ENCODE assay signal across 7 mouse cellular contexts in the genomic region with DNA sequence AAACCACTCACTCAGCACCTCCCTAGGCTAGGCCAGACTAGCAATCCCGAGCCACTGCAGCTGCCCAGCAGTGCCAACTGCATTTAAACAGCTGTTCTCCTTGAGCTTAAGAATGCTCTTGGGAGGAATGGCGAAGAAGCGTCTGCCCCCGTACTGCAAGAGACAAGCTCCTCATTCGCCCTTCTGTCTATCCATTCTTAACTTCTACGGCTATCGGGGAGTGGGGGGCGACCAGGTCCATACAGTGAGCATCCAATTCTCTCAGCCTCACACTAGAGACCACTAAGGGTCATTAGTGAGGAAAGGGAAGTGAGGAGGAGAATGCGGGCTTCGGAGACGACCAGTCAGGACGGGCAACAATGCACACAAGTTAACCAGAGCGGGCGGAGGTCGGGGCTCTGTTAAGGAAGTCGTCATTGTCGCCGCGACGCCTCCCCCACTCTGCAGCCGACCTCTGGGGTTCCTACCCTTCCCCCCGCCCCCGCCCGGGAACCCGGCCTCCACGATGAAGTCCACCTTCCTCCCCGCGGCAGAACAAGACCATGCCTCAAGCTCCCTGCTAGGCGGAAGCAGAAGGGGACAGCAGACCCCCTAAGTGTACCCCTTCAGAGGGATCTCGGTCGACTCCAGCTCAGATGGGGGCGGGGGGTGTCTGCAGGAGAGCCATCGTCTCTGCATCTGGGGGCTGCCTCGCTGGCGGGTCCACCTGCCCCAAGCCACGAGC. TPM values are rescaled to one million over a fixed set of nuclear protein-coding genes. Genes with fewer than 3 reads are reported as not detected.
A peak's percentile ranks its signal among the peaks of the same experiment; 100 is the strongest.
DNase-seq lines count a peak whose midpoint lies in the region; ATAC-seq and TF ChIP-seq lines count a peak whose summit lies in the region.

A gene (plus strand): TSS at position 484 of the 724 bp plus-strand sequence.

- CTCF ChIA-PET in Patski (lab: Charles Lee), result interaction anchor here (1.9 kb wide), 1 partner anchor 10 kb away, joined by 5 read pairs; no protein-coding TSS in a partner anchor

- H3K9ac ChIP-seq in hindbrain, postnatal 0 days (replicated peaks; ENCODE audit: low read length), result peak within 1 kb of the TSS; percentile 94

- no peaks in the 10 kb centered on the region for H3K27me3 ChIP-seq in Patski
- H3K27me3 ChIP-seq in hindbrain, postnatal 0 days (ENCODE audit: insufficient read depth, low read length), result no peaks in the 10 kb centered on the region

- in situ Hi-C loops in Patski (cut with MboI; ENCODE audit: low pct_unique_long_range_greater_than_20kb), result no loop called here

- H3K4me2 ChIP-seq in hindbrain, postnatal 0 days (ENCODE audit: low read depth, low read length), result peak within 1 kb of the TSS; percentile 83

- H3K4me1 ChIP-seq in brown adipose tissue, adult 24 weeks (ENCODE audit: control insufficient read depth, insufficient read depth, insufficient read length, low read length), result peaks cover 6% of the 10 kb centered on the region
- H3K4me1 ChIP-seq in hindbrain, postnatal 0 days (ENCODE audit: insufficient read depth, low read length), result peaks cover 18% of the 10 kb centered on the region

- ATAC-seq in Patski, result peak; percentile 23
- ATAC-seq in hindbrain, postnatal 0 days, result peak; percentile 66
- ATAC-seq in megakaryocyte progenitor cell, adult 5-6 weeks (replicated peaks; ENCODE audit: poor library complexity), result peak; percentile 59

- H3K4me3 ChIP-seq in brown adipose tissue, adult 24 weeks (ENCODE audit: insufficient read depth, low read depth, low read length), result peak within 1 kb of the TSS; percentile 89
- H3K4me3 ChIP-seq in gastrocnemius, adult 2 months, result peak within 1 kb of the TSS; percentile 99
- peak within 1 kb of the TSS; percentile 87 for H3K4me3 ChIP-seq in hindbrain, postnatal 0 days (ENCODE audit: low read length)

- no peak for TF ChIP-seq CTCF in Patski (IDR thresholded peaks at IDR 0.05)
- TF ChIP-seq CTCF in gastrocnemius, adult 2 months (IDR thresholded peaks at IDR 0.05), result no peak
- TF ChIP-seq CTCF in hindbrain, postnatal 0 days (IDR thresholded peaks at IDR 0.05; ENCODE audit: low read depth), result no peak

- intact Hi-C loops in gastrocnemius, adult 2 months (cut with DNase I), result loop anchor here (2.0 kb wide), 1 partner anchor 48 kb away; no protein-coding TSS in a partner anchor
- intact Hi-C loops in left cerebral cortex, postnatal 14 days (cut with DNase I), result loop anchor here (5.0 kb wide), 1 partner anchor 42 kb away; no protein-coding TSS in a partner anchor

- H3K9me3 ChIP-seq in hindbrain, postnatal 0 days (ENCODE audit: low read length), result no peaks in the 10 kb centered on the region

- H3K36me3 ChIP-seq in hindbrain, postnatal 0 days (ENCODE audit: insufficient read depth, low read length), result no peaks in the 10 kb centered on the region

- POLR2A ChIA-PET in Patski (lab: Charles Lee), result interaction anchor here (0.7 to 1.7 kb wide), 5 partner anchors 9 to 42 kb away, joined by 3 to 7 read pairs (median 3); no protein-coding TSS in a partner anchor

- DNase-seq in Patski (ENCODE audit: low read depth, low spot score), result no peak
- DNase-seq in gastrocnemius, adult 2 months, result peak; percentile 70
- peak; percentile 82 for DNase-seq in hindbrain, postnatal 0 days (ENCODE audit: low spot score)
- DNase-seq in left cerebral cortex, postnatal 14 days (ENCODE audit: low spot score in 2 of 2), result peak; percentile 63 to 71
- DNase-seq in spleen, adult 12 weeks (ENCODE audit: low spot score), result peak; percentile 50

- peak within 1 kb of the TSS; percentile 91 for H3K27ac ChIP-seq in brown adipose tissue, adult 24 weeks (replicated peaks; ENCODE audit: low read depth, low read length)
- peak within 1 kb of the TSS; percentile 97 for H3K27ac ChIP-seq in gastrocnemius, adult 2 months
- peak within 1 kb of the TSS; percentile 97 for H3K27ac ChIP-seq in hindbrain, postnatal 0 days

- WGBS in hindbrain, postnatal 0 days, result under 1% methylated on average over 36 of the region's 36 CpGs

RNA-seq across cellular contexts. Expression of the gene that starts here (rescaled TPM):
- 36.5 TPM for polyA plus RNA-seq in Patski (2021)
- 32.0 and 37.6 TPM in 2 replicates for polyA plus RNA-seq in brown adipose tissue, adult 24 weeks (2012; ENCODE audit: insufficient read depth, insufficient read length, missing spikeins)
- total RNA-seq in gastrocnemius, adult 2 months (2021), result 10 to 100 TPM; 15.3 to 21.9 TPM
- 125 and 131 TPM in 2 replicates for total RNA-seq in hindbrain, postnatal 0 days (2014; rRNA removed)
- 77.5 and 82.1 TPM in 2 replicates for polyA plus RNA-seq in hindbrain, postnatal 0 days (2015; fragmentation: Nextera tagmentation; extraction: Ambion mirVana)
- 10 to 100 TPM; 23.9 to 25.4 TPM for total RNA-seq in left cerebral cortex, postnatal 14 days (2021)
- total RNA-seq in megakaryocyte progenitor cell, adult 5-6 weeks (2015), result 17.0 and 22.2 TPM in 2 replicates
- total RNA-seq in megakaryocyte progenitor cell, adult 5-6 weeks (2017), result 9.9 and 16.6 TPM in 2 replicates
